Mouse (Mus musculus) megakaryocyte-erythroid progenitor cell, adult 5-6 weeks (primary cell): ENCODE measurements around the gene Brf1. TPM values are rescaled to one million over a fixed set of nuclear protein-coding genes. Genes with fewer than 3 reads are reported as not detected.

Experiments used
- ATAC-seq: replicated peaks from 2 replicates; pipeline ENCODE4 v1.8.0; 2016; ENCODE audit warnings: mild to moderate bottlenecking, inconsistent platforms; ENCODE audit not compliant: severe bottlenecking, poor library complexity, low FRiP score, low TSS enrichment
- total RNA-seq, 2 experiments: library from RNA; stranded (forward) in 1 of 2; stranded (reverse) in 1 of 2; fragments of 200-1000, 215-1000 nt in 1 of 2; fragments of >200 nt in 1 of 2; fragmentation: Nextera tagmentation in 1 of 2; gene quantifications; 2 replicates each; pipeline ENCODE4 v1.2.3; 2014 to 2017

The Brf1 gene
- total RNA-seq, 2 experiments from 2014 or later = 58.8 to 114 TPM

- no peak for ATAC-seq
Observed at GRCm38 (mm10) chr12:112943669-112944068, 56.8 kb downstream of the Brf1 start.

GRCm38 (mm10) chr12:112941776-112942713 lies 58.5 kb downstream of the Brf1 start, which contains the start of gene Nudt14:
Nudt14 (minus strand) TSS chr12:112942124.
- peak; percentile 54 for ATAC-seq

- no peak for ATAC-seq
Observed at GRCm38 (mm10) chr12:112941156-112941775, 59.2 kb downstream of the Brf1 start.

- no peak for ATAC-seq
Observed at GRCm38 (mm10) chr12:112940710-112941109, 59.8 kb downstream of the Brf1 start.

- ATAC-seq = no peak
Observed at GRCm38 (mm10) chr12:112940238-112940637, 60.3 kb downstream of the Brf1 start.

GRCm38 (mm10) chr12:112938873-112939565 lies 61.5 kb downstream of the Brf1 start:
- peak; percentile 35 for ATAC-seq

- ATAC-seq = no peak
Observed at GRCm38 (mm10) chr12:112938366-112938765, 62.1 kb downstream of the Brf1 start.

GRCm38 (mm10) chr12:112937906-112938305 lies 62.6 kb downstream of the Brf1 start:
- ATAC-seq = no peak

- no peak for ATAC-seq
Observed at GRCm38 (mm10) chr12:112932647-112933046, 67.9 kb downstream of the Brf1 start.

- ATAC-seq = peak; percentile 14; the same call in 1 of the 2 replicates
Observed at GRCm38 (mm10) chr12:112929562-112930352, 70.7 kb downstream of the Brf1 start, which contains the start of gene Jag2. Jag2 (minus strand) TSS chr12:112929776.

- no peak for ATAC-seq
Observed at GRCm38 (mm10) chr12:112928401-112929241, 71.9 kb downstream of the Brf1 start.

- no peak for ATAC-seq
Observed at GRCm38 (mm10) chr12:112927265-112927664, 73.2 kb downstream of the Brf1 start.

GRCm38 (mm10) chr12:112925950-112926349 lies 74.6 kb downstream of the Brf1 start:
- ATAC-seq = no peak

- no peak for ATAC-seq
Observed at GRCm38 (mm10) chr12:112922541-112922940, 78.0 kb downstream of the Brf1 start.

- ATAC-seq = no peak
Observed at GRCm38 (mm10) chr12:112921518-112921917, 79.0 kb downstream of the Brf1 start.

GRCm38 (mm10) chr12:112917906-112918305 lies 82.6 kb downstream of the Brf1 start:
- ATAC-seq = no peak

- ATAC-seq = no peak
Observed at GRCm38 (mm10) chr12:112917486-112917885, 83.0 kb downstream of the Brf1 start.

GRCm38 (mm10) chr12:112916698-112917400 lies 83.7 kb downstream of the Brf1 start:
- ATAC-seq = no peak
